Mouse (Mus musculus): ENCODE data around the gene Smim10l1. TPM values are rescaled to one million over a fixed set of nuclear protein-coding genes. Genes with fewer than 3 reads are reported as not detected.

Gene Smim10l1
- 59.8 and 70.4 TPM in 2 replicates for polyA plus RNA-seq (2014; fragmentation: Nextera tagmentation; extraction: Ambion mirVana)

GRCm38 (mm10) chr6:133104609-133104921 lies at the start of gene Smim10l1:
Gene Smim10l1 (plus strand): TSS chr6:133104909.
- Histone ChIP-seq H3K4me2 (ENCODE audit: low read depth, low read length, severe bottlenecking) (peak within 1 kb of the TSS; percentile 45), H3K36me3 (ENCODE audit: control insufficient read depth, insufficient read depth, low read length) (no peaks in the 10 kb centered on the region), H3K9me3 (ENCODE audit: control insufficient read depth, low read length) (no peaks in the 10 kb centered on the region), H3K9ac (ENCODE audit: low read length) (peak within 1 kb of the TSS; percentile 88), H3K4me1 (replicated peaks; ENCODE audit: control insufficient read depth, insufficient read depth, low read length) (no peaks in the 10 kb centered on the region), H3K27ac (ENCODE audit: low read depth, low read length) (peak within 1 kb of the TSS; percentile 98), H3K27me3 (ENCODE audit: control insufficient read depth, insufficient read depth, low read length) (no peaks in the 10 kb centered on the region), H3K4me3 (ENCODE audit: low read depth, low read length) (peak within 1 kb of the TSS; percentile 73)
- no peak for DNase-seq (ENCODE audit: low spot score)
- ATAC-seq (replicated peaks; ENCODE audit: low FRiP score): no peak

GRCm38 (mm10) chr6:133055716-133056115 lies 49.0 kb upstream of the Smim10l1 start, which contains the start of gene Tas2r140:
Gene Tas2r140 (minus strand): TSS chr6:133055816.
- no peaks in the 10 kb centered on the region for H3K9me3 ChIP-seq (ENCODE audit: control insufficient read depth, low read length)
- H3K4me1 ChIP-seq (replicated peaks; ENCODE audit: control insufficient read depth, insufficient read depth, low read length): no peaks in the 10 kb centered on the region
- H3K9ac ChIP-seq (ENCODE audit: low read length): no peak within 1 kb of the TSS
- no peak for ATAC-seq (replicated peaks; ENCODE audit: low FRiP score)
- no peaks in the 10 kb centered on the region for H3K27me3 ChIP-seq (ENCODE audit: control insufficient read depth, insufficient read depth, low read length)
- no peaks in the 10 kb centered on the region for H3K36me3 ChIP-seq (ENCODE audit: control insufficient read depth, insufficient read depth, low read length)
- no peak within 1 kb of the TSS for H3K27ac ChIP-seq (ENCODE audit: low read depth, low read length)
- no peak within 1 kb of the TSS for H3K4me2 ChIP-seq (ENCODE audit: low read depth, low read length, severe bottlenecking)
- DNase-seq (ENCODE audit: low spot score): no peak
- H3K4me3 ChIP-seq (ENCODE audit: low read depth, low read length): no peak within 1 kb of the TSS

- WGBS: 78% methylated on average over 8 of the region's 8 CpGs
- Histone ChIP-seq H3K4me3 (ENCODE audit: low read depth, low read length) (no peak overlapping the region), H3K27me3 (ENCODE audit: control insufficient read depth, insufficient read depth, low read length) (no peaks in the 10 kb centered on the region)
Measured at GRCm38 (mm10) chr6:133092226-133092625, 12.5 kb upstream of the Smim10l1 start.

GRCm38 (mm10) chr6:133102430-133102829 lies 2.3 kb upstream of the Smim10l1 start:
- no peak overlapping the region for H3K4me3 ChIP-seq (ENCODE audit: low read depth, low read length)
- ATAC-seq (replicated peaks; ENCODE audit: low FRiP score) (no peak), DNase-seq (ENCODE audit: low spot score) (no peak)
- no peaks in the 10 kb centered on the region for H3K4me1 ChIP-seq (replicated peaks; ENCODE audit: control insufficient read depth, insufficient read depth, low read length)
- no peak overlapping the region for H3K9ac ChIP-seq (ENCODE audit: low read length)
- H3K27me3 ChIP-seq (ENCODE audit: control insufficient read depth, insufficient read depth, low read length): no peaks in the 10 kb centered on the region
- H3K27ac ChIP-seq (ENCODE audit: low read depth, low read length): no peak overlapping the region
- 56% methylated on average over 1 of the region's 1 CpGs for WGBS
- no peak overlapping the region for H3K4me2 ChIP-seq (ENCODE audit: low read depth, low read length, severe bottlenecking)
- no peaks in the 10 kb centered on the region for H3K9me3 ChIP-seq (ENCODE audit: control insufficient read depth, low read length)
- no peaks in the 10 kb centered on the region for H3K36me3 ChIP-seq (ENCODE audit: control insufficient read depth, insufficient read depth, low read length)

More at GRCm38 (mm10) chr6:133092226-133092625, 12.5 kb upstream of the Smim10l1 start:
- no peak overlapping the region for H3K4me2 ChIP-seq (ENCODE audit: low read depth, low read length, severe bottlenecking)
- H3K9ac ChIP-seq (ENCODE audit: low read length): no peak overlapping the region
- H3K4me1 ChIP-seq (replicated peaks; ENCODE audit: control insufficient read depth, insufficient read depth, low read length): no peaks in the 10 kb centered on the region
- no peaks in the 10 kb centered on the region for H3K36me3 ChIP-seq (ENCODE audit: control insufficient read depth, insufficient read depth, low read length)
- no peak for ATAC-seq (replicated peaks; ENCODE audit: low FRiP score)
- no peaks in the 10 kb centered on the region for H3K9me3 ChIP-seq (ENCODE audit: control insufficient read depth, low read length)
- DNase-seq (ENCODE audit: low spot score): no peak
- H3K27ac ChIP-seq (ENCODE audit: low read depth, low read length): no peak overlapping the region

- Histone ChIP-seq H3K4me2 (ENCODE audit: low read depth, low read length, severe bottlenecking) (peak overlapping the region; percentile 45), H3K4me1 (replicated peaks; ENCODE audit: control insufficient read depth, insufficient read depth, low read length) (no peaks in the 10 kb centered on the region), H3K27ac (ENCODE audit: low read depth, low read length) (peak overlapping the region; percentile 98), H3K9me3 (ENCODE audit: control insufficient read depth, low read length) (no peaks in the 10 kb centered on the region), H3K4me3 (ENCODE audit: low read depth, low read length) (peak overlapping the region; percentile 73), H3K27me3 (ENCODE audit: control insufficient read depth, insufficient read depth, low read length) (no peaks in the 10 kb centered on the region), H3K9ac (ENCODE audit: low read length) (peak overlapping the region; percentile 88), H3K36me3 (ENCODE audit: control insufficient read depth, insufficient read depth, low read length) (no peaks in the 10 kb centered on the region)
- WGBS: 2% methylated on average over 62 of the region's 62 CpGs
- ATAC-seq (replicated peaks; ENCODE audit: low FRiP score) (peak; percentile 98), DNase-seq (ENCODE audit: low spot score) (peak; percentile 92)
Measured at GRCm38 (mm10) chr6:133104922-133105859, 482 bp downstream of the Smim10l1 start.

Other genes starting within 250 kb of the Smim10l1 start
- not detected in 2 replicates for gene Tas2r116, start 249.5 kb upstream of the Smim10l1 start, polyA plus RNA-seq (2014; fragmentation: Nextera tagmentation; extraction: Ambion mirVana)
- not detected in 2 replicates for gene Tas2r110, start 236.9 kb upstream of the Smim10l1 start, polyA plus RNA-seq (2014; fragmentation: Nextera tagmentation; extraction: Ambion mirVana)
- not detected in 2 replicates for gene Tas2r113, start 211.9 kb upstream of the Smim10l1 start, polyA plus RNA-seq (2014; fragmentation: Nextera tagmentation; extraction: Ambion mirVana)
- not detected in 2 replicates for gene Tas2r125, start 195.3 kb upstream of the Smim10l1 start, polyA plus RNA-seq (2014; fragmentation: Nextera tagmentation; extraction: Ambion mirVana)
- not detected in 2 replicates for gene Tas2r129, start 153.8 kb upstream of the Smim10l1 start, polyA plus RNA-seq (2014; fragmentation: Nextera tagmentation; extraction: Ambion mirVana)
- gene Tas2r131, start 147.0 kb upstream of the Smim10l1 start, polyA plus RNA-seq (2014; fragmentation: Nextera tagmentation; extraction: Ambion mirVana): not detected in 2 replicates
- gene Tas2r109, start 123.9 kb upstream of the Smim10l1 start, polyA plus RNA-seq (2014; fragmentation: Nextera tagmentation; extraction: Ambion mirVana): not detected in 2 replicates
- not detected in 2 replicates for gene Tas2r103, start 67.8 kb upstream of the Smim10l1 start, polyA plus RNA-seq (2014; fragmentation: Nextera tagmentation; extraction: Ambion mirVana)
- not detected in 2 replicates for gene Tas2r140, start 49.1 kb upstream of the Smim10l1 start, polyA plus RNA-seq (2014; fragmentation: Nextera tagmentation; extraction: Ambion mirVana)
- not detected in 2 replicates for gene 5530400C23Rik, start 187.3 kb downstream of the Smim10l1 start, polyA plus RNA-seq (2014; fragmentation: Nextera tagmentation; extraction: Ambion mirVana)

Data from forebrain, embryonic 11.5 days (tissue).